ENCODE assay signal across 8 mouse cellular contexts in genomic region chr5:37162871-37163781, GRCm38 (mm10).
DNase-seq lines count a peak whose midpoint lies in the region; ATAC-seq and TF ChIP-seq lines count a peak whose summit lies in the region.

No protein-coding gene starts in this region.

- peaks cover 93% of the 10 kb centered on the region for H3K27me3 ChIP-seq in heart, embryonic 12.5 days (replicated peaks)
- peaks cover 20% of the 10 kb centered on the region for H3K27me3 ChIP-seq in liver, embryonic 14.5 days (ENCODE audit: control insufficient read depth, insufficient read depth, low read length)

- peak; percentile 11 to 33 for DNase-seq in spleen, adult 18-20 months
- DNase-seq in spleen, adult 12 weeks (ENCODE audit: low spot score) = no peak
- peak; percentile 74 to 88 for DNase-seq in cerebellum, postnatal 4 days (ENCODE audit: low spot score in 2 of 2)
- peak; percentile 65 to 73 for DNase-seq in kidney, postnatal 4 days
- DNase-seq in liver, embryonic 14.5 days (ENCODE audit: low read depth in 3 of 3, low spot score in 3 of 3) = no peak
- DNase-seq in thymus, postnatal 14 days = peak; percentile 58

- H3K4me2 ChIP-seq in heart, embryonic 12.5 days = peak overlapping the region; percentile 69
- H3K4me2 ChIP-seq in liver, embryonic 14.5 days (ENCODE audit: low read depth) = no peak overlapping the region

- peak overlapping the region; percentile 43 for H3K4me3 ChIP-seq in heart, embryonic 12.5 days
- H3K4me3 ChIP-seq in liver, embryonic 14.5 days (ENCODE audit: insufficient read depth in 1 of 2, low read depth in 2 of 2, low read length in 2 of 2) = no peak overlapping the region
- H3K4me3 ChIP-seq in olfactory bulb, adult 2 months (ENCODE audit: insufficient read depth, low read depth, low read length) = peak overlapping the region; percentile 65

- H3K36me3 ChIP-seq in heart, embryonic 12.5 days = no peaks in the 10 kb centered on the region
- H3K36me3 ChIP-seq in liver, embryonic 14.5 days (replicated peaks; ENCODE audit: control insufficient read depth, insufficient read depth, low read depth) = no peaks in the 10 kb centered on the region

- peaks cover 9% of the 10 kb centered on the region for H3K4me1 ChIP-seq in heart, embryonic 12.5 days (replicated peaks)
- no peaks in the 10 kb centered on the region for H3K4me1 ChIP-seq in liver, embryonic 14.5 days (replicated peaks; ENCODE audit: control insufficient read depth in 2 of 2, insufficient read depth in 2 of 2, low read length in 1 of 2)
- H3K4me1 ChIP-seq in olfactory bulb, adult 2 months (ENCODE audit: control insufficient read depth, insufficient read depth, low read length) = peaks cover 11% of the 10 kb centered on the region

- ATAC-seq in heart, embryonic 12.5 days (ENCODE audit: insufficient number of reproducible peaks, low FRiP score) = no peak
- ATAC-seq in liver, embryonic 14.5 days (ENCODE audit: insufficient read depth) = no peak

- 0 out of 2 replicates have a peak overlapping the region, but pooled peaks have one; percentile 33 for H3K9ac ChIP-seq in heart, embryonic 12.5 days
- H3K9ac ChIP-seq in liver, embryonic 14.5 days (replicated peaks) = no peak overlapping the region

- TF ChIP-seq CTCF in liver, embryonic 14.5 days (IDR thresholded peaks at IDR 0.05; ENCODE audit: low read depth) = peak; percentile 45
- peak; percentile 58 for TF ChIP-seq CTCF in olfactory bulb, adult 2 months (IDR thresholded peaks at IDR 0.05; ENCODE audit: insufficient read depth, low read depth, low read length)

- no peak for TF ChIP-seq EP300 in liver, embryonic 14.5 days (IDR thresholded peaks at IDR 0.05; ENCODE audit: low read depth)

- no peak overlapping the region for H3K27ac ChIP-seq in heart, embryonic 12.5 days (ENCODE audit: poor library complexity, severe bottlenecking)
- H3K27ac ChIP-seq in liver, embryonic 14.5 days = no peak overlapping the region
- H3K27ac ChIP-seq in olfactory bulb, adult 2 months (ENCODE audit: insufficient read depth, low read depth, low read length) = peak overlapping the region; percentile 42; the same call in 1 of the 2 replicates

- 8% methylated on average over 73 of the region's 75 CpGs for WGBS in heart, embryonic 12.5 days
- WGBS in liver, embryonic 14.5 days (ENCODE audit: insufficient replicate concordance) = 8% methylated on average over 75 of the region's 75 CpGs
- WGBS in olfactory bulb, adult 2 months = 6% methylated on average over 75 of the region's 75 CpGs

- no peaks in the 10 kb centered on the region for H3K9me3 ChIP-seq in heart, embryonic 12.5 days (replicated peaks)
- no peaks in the 10 kb centered on the region for H3K9me3 ChIP-seq in liver, embryonic 14.5 days (ENCODE audit: control insufficient read depth, low read length)

- TF ChIP-seq POLR2A in olfactory bulb, adult 2 months (IDR thresholded peaks at IDR 0.05; ENCODE audit: insufficient read depth, low read depth, low read length) = peak; percentile 41; the same call in 1 of the 2 replicates

Comparison
In these comparisons a context has a peak if more than half of its experiments do, and no peak if none do; other contexts are left out.
1. DNase-seq: peak in spleen, adult 18-20 months (2 of 2), cerebellum, postnatal 4 days (2 of 2), kidney, postnatal 4 days (2 of 2) and thymus, postnatal 14 days (single experiment); none in spleen, adult 12 weeks (single experiment) and liver, embryonic 14.5 days (0 of 3).
2. H3K4me3 ChIP-seq: peak in heart, embryonic 12.5 days (single experiment) and olfactory bulb, adult 2 months (single experiment); none in liver, embryonic 14.5 days (0 of 2).